Mouse (Mus musculus): ENCODE measurements around the gene Gm20517.

DNA sequence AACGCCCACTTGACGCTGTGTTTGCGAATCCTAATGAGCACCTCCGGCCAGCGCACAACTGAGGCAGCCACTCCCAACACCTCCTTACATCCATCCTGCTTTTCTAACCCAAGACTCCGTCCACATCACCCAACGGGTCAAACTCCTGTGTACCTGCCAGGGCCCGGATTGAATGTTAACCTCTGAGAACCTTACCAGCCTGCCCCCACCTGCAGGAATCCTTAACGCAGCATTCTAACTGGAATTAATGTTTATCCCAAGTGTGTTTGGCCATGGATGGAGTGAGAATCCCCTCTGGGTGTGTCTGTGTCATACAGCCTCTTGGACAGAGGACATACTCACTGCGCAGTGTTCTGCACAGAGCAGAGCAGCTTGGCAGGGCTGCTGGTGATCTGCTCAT, 86.8 kb downstream of the Gm20517 start:
- TF ChIP-seq CTCF (IDR thresholded peaks at IDR 0.05; ENCODE audit: extremely low read depth, insufficient read length, insufficient replicate concordance, low read depth, low read length) (no peak), POLR2A (IDR thresholded peaks at IDR 0.05; ENCODE audit: low read depth, low read length) (no peak)
